Mouse (Mus musculus) neural tube, embryonic 13.5 days (tissue): ENCODE results near the gene Fbxl19. TPM values are rescaled to one million over a fixed set of nuclear protein-coding genes. Genes with fewer than 3 reads are reported as not detected.

Experiments used
- ATAC-seq: fragments of 200-750 bp; cut with Nextera tagmentation; 2 replicates; pipeline ENCODE4 v1.8.0; 2017; ENCODE audit warnings: low read depth, mild to moderate bottlenecking, moderate TSS enrichment, moderate library complexity
- H3K27ac ChIP-seq: fragments of 300-500 bp; sonication (generic); replicated peaks from 2 replicates; pipeline ENCODE4 v1.5.1; 2015; ENCODE audit warnings: moderate library complexity, mild to moderate bottlenecking, inconsistent platforms
- H3K27me3 ChIP-seq: fragments of 300-500 bp; sonication (generic); 2 replicates; pipeline ENCODE4 v1.6.1; 2015; ENCODE audit warnings: mild to moderate bottlenecking, inconsistent platforms
- H3K36me3 ChIP-seq: fragments of 300-500 bp; sonication (generic); 2 replicates; pipeline ENCODE4 v1.6.1; 2015; ENCODE audit warnings: mild to moderate bottlenecking, inconsistent platforms
- H3K4me1 ChIP-seq: fragments of 300-500 bp; sonication (generic); replicated peaks from 2 replicates; pipeline ENCODE4 v1.6.1; 2015; ENCODE audit warnings: inconsistent platforms
- H3K4me2 ChIP-seq: fragments of 300-500 bp; sonication (generic); 2 replicates; pipeline ENCODE4 v1.6.1; 2015; ENCODE audit warnings: inconsistent platforms, mild to moderate bottlenecking, moderate library complexity
- H3K4me3 ChIP-seq: fragments of 300-500 bp; sonication (generic); 2 replicates; pipeline ENCODE4 v1.5.1; 2015; ENCODE audit warnings: mild to moderate bottlenecking, inconsistent platforms
- H3K9ac ChIP-seq: fragments of 300-500 bp; sonication (generic); 2 replicates; pipeline ENCODE4 v1.6.1; 2015; ENCODE audit warnings: moderate library complexity, mild to moderate bottlenecking, inconsistent platforms
- H3K9me3 ChIP-seq: fragments of 300-500 bp; sonication (generic); 2 replicates; pipeline ENCODE4 v1.6.1; 2016; ENCODE audit warnings: inconsistent platforms
- WGBS: fragments of 180-500 bp; shearing (Covaris S2); methylation state at CpG from one replicate; pipeline ENCODE4 v1.1.7; 2015; 5-methylcytosine and 5-hydroxymethylcytosine counted together
- polyA plus RNA-seq: library from polyadenylated mRNA; unstranded; fragments of >200 nt; fragmentation: Nextera tagmentation; extraction: Ambion mirVana; gene quantifications from 2 replicates; pipeline ENCODE4 v1.2.1, GENCODE M21; 2015

Gene Fbxl19
- polyA plus RNA-seq, 1 experiment from 2014 or later: 8.8 TPM

GRCm38 (mm10) chr7:127799211-127799610 is 54.9 kb downstream of the Fbxl19 start:
- peaks cover 9% of the 10 kb centered on the region for H3K4me1 ChIP-seq
- H3K36me3 ChIP-seq: peaks cover 79% of the 10 kb centered on the region
- H3K27me3 ChIP-seq: no peaks in the 10 kb centered on the region
- H3K27ac ChIP-seq: no peak overlapping the region
- no peaks in the 10 kb centered on the region for H3K9me3 ChIP-seq
- no peak overlapping the region for H3K9ac ChIP-seq
- ATAC-seq: no peak
- WGBS: 90% methylated on average over 13 of the region's 13 CpGs
- no peak overlapping the region for H3K4me3 ChIP-seq
- no peak overlapping the region for H3K4me2 ChIP-seq

GRCm38 (mm10) chr7:127799738-127800137 is 55.4 kb downstream of the Fbxl19 start:
- Histone ChIP-seq H3K27ac (no peak overlapping the region), H3K9me3 (no peaks in the 10 kb centered on the region), H3K27me3 (no peaks in the 10 kb centered on the region), H3K36me3 (peaks cover 78% of the 10 kb centered on the region), H3K4me2 (no peak overlapping the region), H3K4me3 (no peak overlapping the region), H3K4me1 (peaks cover 9% of the 10 kb centered on the region), H3K9ac (no peak overlapping the region)
- ATAC-seq: no peak
- 100% methylated on average over 1 of the region's 1 CpGs for WGBS

GRCm38 (mm10) chr7:127800435-127801009 is 56.2 kb downstream of the Fbxl19 start, which contains the start of gene Hsd3b7:
Gene Hsd3b7, plus strand, starts transcription at chr7:127800604.
- Histone ChIP-seq H3K9me3 (no peaks in the 10 kb centered on the region), H3K27ac (peak within 1 kb of the TSS; percentile 38), H3K9ac (peak within 1 kb of the TSS; percentile 58; the same call in 1 of the 2 replicates), H3K36me3 (peaks cover 77% of the 10 kb centered on the region), H3K27me3 (no peaks in the 10 kb centered on the region), H3K4me2 (peak within 1 kb of the TSS; percentile 41), H3K4me3 (peak within 1 kb of the TSS; percentile 10; the same call in 1 of the 2 replicates), H3K4me1 (peaks cover 9% of the 10 kb centered on the region)
- peak; percentile 74 for ATAC-seq
- WGBS: 32% methylated on average over 6 of the region's 6 CpGs

GRCm38 (mm10) chr7:127801010-127801621 is 56.8 kb downstream of the Fbxl19 start:
- Histone ChIP-seq H3K4me1 (peaks cover 9% of the 10 kb centered on the region), H3K9ac (peak overlapping the region; percentile 58; the same call in 1 of the 2 replicates), H3K27ac (peak overlapping the region; percentile 38), H3K36me3 (peaks cover 75% of the 10 kb centered on the region), H3K4me2 (peak overlapping the region; percentile 41), H3K27me3 (no peaks in the 10 kb centered on the region), H3K9me3 (no peaks in the 10 kb centered on the region), H3K4me3 (peak overlapping the region; percentile 10; the same call in 1 of the 2 replicates)
- WGBS: 94% methylated on average over 8 of the region's 8 CpGs
- ATAC-seq: 0 out of 2 replicates have a peak, but pooled peaks have one; percentile 8

DNA sequence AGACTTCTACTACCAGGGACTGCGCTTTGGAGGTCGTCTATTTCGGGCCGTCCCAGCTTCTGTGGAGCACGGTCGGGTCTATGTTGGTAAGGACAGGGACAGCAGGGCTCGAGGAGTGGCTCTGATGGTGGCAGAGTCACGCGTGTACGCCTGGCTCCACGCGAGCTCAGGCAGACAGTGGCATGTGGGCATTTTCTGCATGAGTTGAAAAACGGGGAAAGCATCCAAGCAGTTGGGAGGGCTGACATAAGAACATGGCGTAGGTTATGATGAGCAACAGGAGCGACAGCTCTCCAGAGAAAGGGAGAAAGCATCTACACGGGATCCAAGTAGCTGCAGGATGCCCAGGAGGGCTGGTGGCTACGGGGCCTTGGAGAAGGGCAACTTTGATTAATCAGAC is 58.0 kb downstream of the Fbxl19 start:
- Histone ChIP-seq H3K9me3 (no peaks in the 10 kb centered on the region), H3K27me3 (no peaks in the 10 kb centered on the region), H3K4me1 (peaks cover 9% of the 10 kb centered on the region), H3K4me2 (no peak overlapping the region), H3K9ac (no peak overlapping the region), H3K36me3 (peaks cover 63% of the 10 kb centered on the region), H3K27ac (no peak overlapping the region), H3K4me3 (no peak overlapping the region)
- 93% methylated on average over 17 of the region's 17 CpGs for WGBS
- no peak for ATAC-seq

GRCm38 (mm10) chr7:127808821-127809220 is 64.5 kb downstream of the Fbxl19 start:
- ATAC-seq: no peak
- Histone ChIP-seq H3K36me3 (peaks cover 76% of the 10 kb centered on the region), H3K27me3 (no peaks in the 10 kb centered on the region), H3K4me1 (no peaks in the 10 kb centered on the region), H3K9me3 (no peaks in the 10 kb centered on the region), H3K4me2 (no peak overlapping the region), H3K9ac (no peak overlapping the region), H3K4me3 (no peak overlapping the region), H3K27ac (no peak overlapping the region)
- 67% methylated on average over 5 of the region's 5 CpGs for WGBS

GRCm38 (mm10) chr7:127809846-127810245 is 65.5 kb downstream of the Fbxl19 start:
- H3K36me3 ChIP-seq: peaks cover 82% of the 10 kb centered on the region
- no peak overlapping the region for H3K4me2 ChIP-seq
- ATAC-seq: no peak
- H3K9me3 ChIP-seq: no peaks in the 10 kb centered on the region
- H3K27ac ChIP-seq: no peak overlapping the region
- H3K4me1 ChIP-seq: no peaks in the 10 kb centered on the region
- 87% methylated on average over 1 of the region's 1 CpGs for WGBS
- H3K4me3 ChIP-seq: no peak overlapping the region
- H3K9ac ChIP-seq: no peak overlapping the region
- no peaks in the 10 kb centered on the region for H3K27me3 ChIP-seq

GRCm38 (mm10) chr7:127810650-127811049 is 66.3 kb downstream of the Fbxl19 start:
- H3K4me3 ChIP-seq: no peak overlapping the region

DNA sequence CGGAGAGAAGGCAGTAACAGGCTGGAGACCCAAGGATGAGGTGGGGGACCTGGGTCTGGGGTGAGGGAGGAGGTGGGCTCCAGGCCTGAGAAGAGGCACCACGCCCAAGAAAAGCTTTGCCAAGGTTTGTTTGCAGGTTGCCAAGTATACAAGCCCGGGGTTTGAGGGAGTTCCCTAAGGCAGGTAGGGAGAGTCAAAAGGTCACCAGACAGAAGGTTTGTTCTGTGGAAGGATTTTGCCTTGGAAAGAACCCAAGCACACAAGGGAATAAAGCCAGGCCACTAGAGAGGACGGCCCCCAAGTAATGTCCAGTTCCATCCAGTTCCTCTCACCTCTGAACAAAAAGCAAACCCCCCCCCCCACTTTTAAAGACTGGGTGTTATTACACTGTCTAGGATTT is 66.9 kb downstream of the Fbxl19 start:
- no peaks in the 10 kb centered on the region for H3K9me3 ChIP-seq
- H3K36me3 ChIP-seq: peaks cover 79% of the 10 kb centered on the region
- H3K4me1 ChIP-seq: no peaks in the 10 kb centered on the region
- H3K4me2 ChIP-seq: no peak overlapping the region
- H3K4me3 ChIP-seq: no peak overlapping the region
- no peak overlapping the region for H3K9ac ChIP-seq
- no peak overlapping the region for H3K27ac ChIP-seq
- no peaks in the 10 kb centered on the region for H3K27me3 ChIP-seq
- WGBS: 90% methylated on average over 4 of the region's 4 CpGs
- no peak for ATAC-seq

More at GRCm38 (mm10) chr7:127810650-127811049, 66.3 kb downstream of the Fbxl19 start:
- H3K4me2 ChIP-seq: no peak overlapping the region
- H3K27me3 ChIP-seq: no peaks in the 10 kb centered on the region
- no peak for ATAC-seq
- 88% methylated on average over 10 of the region's 10 CpGs for WGBS
- peaks cover 81% of the 10 kb centered on the region for H3K36me3 ChIP-seq
- no peak overlapping the region for H3K27ac ChIP-seq
- H3K9ac ChIP-seq: no peak overlapping the region
- no peaks in the 10 kb centered on the region for H3K9me3 ChIP-seq
- no peaks in the 10 kb centered on the region for H3K4me1 ChIP-seq

DNA sequence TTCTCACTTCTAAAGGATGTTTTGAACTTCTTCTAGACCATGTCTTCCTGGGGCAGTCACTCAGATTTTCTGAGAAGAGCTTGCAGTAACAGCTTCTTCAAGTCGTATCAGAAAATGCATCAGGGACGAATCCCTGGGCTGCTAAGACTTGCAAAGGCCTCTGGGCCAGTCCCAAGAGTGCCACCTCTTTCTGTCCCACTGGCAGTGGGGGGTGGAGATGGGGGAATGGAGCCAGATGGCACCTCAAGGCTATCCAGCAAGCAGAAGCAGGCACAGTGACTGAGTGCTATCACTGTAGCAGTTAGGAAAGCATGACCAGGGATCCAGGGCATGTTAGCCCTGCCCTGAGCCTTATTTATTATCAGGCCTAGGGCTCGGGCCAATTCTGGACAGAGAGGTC is 67.9 kb downstream of the Fbxl19 start:
- Histone ChIP-seq H3K9me3 (no peaks in the 10 kb centered on the region), H3K9ac (no peak overlapping the region), H3K4me1 (no peaks in the 10 kb centered on the region), H3K4me3 (no peak overlapping the region), H3K36me3 (peaks cover 79% of the 10 kb centered on the region), H3K4me2 (no peak overlapping the region), H3K27ac (no peak overlapping the region), H3K27me3 (no peaks in the 10 kb centered on the region)
- 91% methylated on average over 3 of the region's 3 CpGs for WGBS
- no peak for ATAC-seq

DNA sequence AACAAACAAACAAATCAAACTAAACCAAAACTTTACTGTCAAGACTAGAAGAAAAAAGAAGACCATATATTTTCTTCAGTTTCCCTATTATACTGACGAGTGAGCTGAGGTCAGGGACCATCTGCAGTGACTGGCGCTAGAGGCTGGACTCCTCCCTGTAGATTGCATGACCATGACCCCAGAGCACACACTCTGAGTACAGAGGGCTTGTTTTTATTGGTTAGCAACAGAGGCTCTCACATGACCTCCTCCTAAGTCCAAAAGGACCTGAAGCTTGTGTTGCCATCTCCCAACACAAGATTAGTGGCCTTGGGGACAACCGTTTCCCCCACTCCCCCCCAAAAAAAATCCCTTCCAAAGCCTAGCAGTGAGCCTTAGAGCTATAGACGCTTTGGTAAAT is 69.5 kb downstream of the Fbxl19 start:
- Histone ChIP-seq H3K4me2 (no peak overlapping the region), H3K36me3 (peaks cover 72% of the 10 kb centered on the region), H3K4me1 (no peaks in the 10 kb centered on the region), H3K9ac (no peak overlapping the region), H3K4me3 (no peak overlapping the region), H3K9me3 (no peaks in the 10 kb centered on the region), H3K27me3 (no peaks in the 10 kb centered on the region), H3K27ac (no peak overlapping the region)
- no peak for ATAC-seq
- WGBS: 83% methylated on average over 4 of the region's 4 CpGs

- no peak overlapping the region for H3K27ac ChIP-seq
- H3K4me3 ChIP-seq: no peak overlapping the region
- H3K9me3 ChIP-seq: no peaks in the 10 kb centered on the region
- H3K4me1 ChIP-seq: no peaks in the 10 kb centered on the region
- no peaks in the 10 kb centered on the region for H3K27me3 ChIP-seq
- H3K36me3 ChIP-seq: peaks cover 68% of the 10 kb centered on the region
- 85% methylated on average over 19 of the region's 19 CpGs for WGBS
- no peak overlapping the region for H3K9ac ChIP-seq
- no peak for ATAC-seq
- no peak overlapping the region for H3K4me2 ChIP-seq
Measured at GRCm38 (mm10) chr7:127814241-127814921, 70.0 kb downstream of the Fbxl19 start.
